Mouse (Mus musculus): ENCODE measurements at regions not wholly inside any gene's neighbourhood (a gene's known extent, or its start where the extent isn't known, plus 50 kb on each side); places are given as distances from the start of the nearest gene placed in this dataset.
"Not testable (repeated sequence)": the region's sequence is repeated elsewhere in the genome, so short reads cannot be mapped to it uniquely, and the experiment has no call there.

DNA sequence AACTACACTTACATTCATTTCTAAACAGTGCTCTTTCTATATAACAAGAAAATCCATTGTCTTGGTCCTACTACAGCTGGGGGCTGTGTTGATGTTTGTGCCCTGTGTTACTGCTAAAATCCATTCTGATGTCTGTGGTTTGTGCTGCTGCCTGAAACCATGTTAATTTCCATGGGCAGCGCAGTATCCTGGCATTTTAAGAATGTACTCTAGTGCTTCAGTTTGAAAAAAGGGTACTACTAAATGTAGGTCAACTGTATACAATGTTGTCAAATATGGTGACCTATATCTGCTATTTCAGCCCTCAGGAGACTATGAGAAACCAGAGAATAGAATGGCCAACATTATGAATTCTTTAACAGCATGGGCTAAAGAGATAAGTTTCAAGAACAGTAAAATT lies 1052.2 kb downstream of the Hace1 start:
- no peak for ATAC-seq (ENCODE audit: insufficient number of reproducible peaks, insufficient read depth, low FRiP score, low TSS enrichment, low read depth)
- no peaks in the 10 kb centered on the region for H3K27me3 ChIP-seq
- WGBS = 90% methylated on average over 1 of the region's 1 CpGs
- no peaks in the 10 kb centered on the region for H3K36me3 ChIP-seq
- H3K27ac ChIP-seq = no peak overlapping the region
- no peaks in the 10 kb centered on the region for H3K9me3 ChIP-seq
- no peak overlapping the region for H3K9ac ChIP-seq (replicated peaks)
- H3K4me3 ChIP-seq (replicated peaks) = no peak overlapping the region
- H3K4me1 ChIP-seq (replicated peaks) = no peaks in the 10 kb centered on the region
- no peak overlapping the region for H3K4me2 ChIP-seq

DNA sequence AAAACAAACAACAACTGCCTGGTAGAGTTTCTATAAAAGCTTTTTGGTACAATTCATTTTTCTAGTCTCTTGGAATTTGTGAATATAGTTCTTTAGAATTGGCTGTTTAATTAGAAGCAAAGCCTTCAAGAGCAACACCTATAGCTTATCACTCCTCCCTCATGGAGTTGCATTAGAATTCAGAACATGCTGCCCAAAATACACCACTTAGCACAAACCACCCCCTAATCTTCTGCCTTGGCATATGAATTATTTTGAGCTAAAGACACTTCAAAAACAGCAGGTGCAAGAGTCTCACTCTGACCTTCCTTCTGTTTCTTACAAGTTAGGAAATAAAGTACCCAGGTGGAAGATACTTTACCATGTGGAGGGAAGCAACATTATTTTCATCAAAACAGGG lies 1085.4 kb downstream of the Hace1 start:
- Histone ChIP-seq H3K27me3 (no peaks in the 10 kb centered on the region), H3K27ac (no peak overlapping the region), H3K4me2 (no peak overlapping the region), H3K9ac (replicated peaks) (no peak overlapping the region), H3K36me3 (no peaks in the 10 kb centered on the region), H3K9me3 (no peaks in the 10 kb centered on the region), H3K4me3 (replicated peaks) (no peak overlapping the region), H3K4me1 (replicated peaks) (no peaks in the 10 kb centered on the region)
- ATAC-seq (ENCODE audit: insufficient number of reproducible peaks, insufficient read depth, low FRiP score, low TSS enrichment, low read depth) = no peak

- not testable (repeated sequence) for H3K4me3 ChIP-seq (replicated peaks); H3K4me1 ChIP-seq (replicated peaks); H3K27ac ChIP-seq; H3K27me3 ChIP-seq; ATAC-seq (ENCODE audit: insufficient number of reproducible peaks, insufficient read depth, low FRiP score, low TSS enrichment, low read depth); H3K4me2 ChIP-seq; H3K9ac ChIP-seq (replicated peaks); H3K9me3 ChIP-seq; H3K36me3 ChIP-seq
- 95% methylated on average over 1 of the region's 1 CpGs for WGBS
Measured at GRCm38 (mm10) chr10:46689823-46690372, 1112.3 kb downstream of the Hace1 start.

DNA sequence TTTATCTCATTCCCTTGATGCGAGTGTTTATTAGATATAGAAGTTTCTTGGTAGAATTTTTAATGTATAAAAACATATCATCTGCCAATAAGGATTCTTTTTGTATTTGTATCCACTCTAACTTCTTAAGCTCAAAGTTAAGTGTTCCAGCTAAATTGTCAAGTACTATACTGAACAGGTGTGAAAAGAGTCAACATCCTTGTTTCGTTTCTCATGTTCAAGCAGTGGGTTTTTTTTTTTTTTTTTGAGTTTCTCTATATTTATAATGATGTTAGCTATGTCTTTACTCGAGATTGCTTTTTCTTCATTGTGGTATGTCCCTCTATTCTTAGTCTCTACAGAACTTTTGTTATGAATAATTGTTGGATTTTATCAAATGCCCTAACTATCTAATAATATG lies 1115.0 kb downstream of the Hace1 start:
- H3K36me3 ChIP-seq = no peaks in the 10 kb centered on the region
- WGBS = 80% methylated on average over 3 of the region's 3 CpGs
- H3K27ac ChIP-seq = no peak overlapping the region
- no peak overlapping the region for H3K4me3 ChIP-seq (replicated peaks)
- H3K9me3 ChIP-seq = no peaks in the 10 kb centered on the region
- H3K4me1 ChIP-seq (replicated peaks) = no peaks in the 10 kb centered on the region; the same call in 1 of the 2 replicates
- no peak overlapping the region for H3K4me2 ChIP-seq
- ATAC-seq (ENCODE audit: insufficient number of reproducible peaks, insufficient read depth, low FRiP score, low TSS enrichment, low read depth) = no peak
- H3K9ac ChIP-seq (replicated peaks) = no peak overlapping the region
- H3K27me3 ChIP-seq = no peaks in the 10 kb centered on the region

DNA sequence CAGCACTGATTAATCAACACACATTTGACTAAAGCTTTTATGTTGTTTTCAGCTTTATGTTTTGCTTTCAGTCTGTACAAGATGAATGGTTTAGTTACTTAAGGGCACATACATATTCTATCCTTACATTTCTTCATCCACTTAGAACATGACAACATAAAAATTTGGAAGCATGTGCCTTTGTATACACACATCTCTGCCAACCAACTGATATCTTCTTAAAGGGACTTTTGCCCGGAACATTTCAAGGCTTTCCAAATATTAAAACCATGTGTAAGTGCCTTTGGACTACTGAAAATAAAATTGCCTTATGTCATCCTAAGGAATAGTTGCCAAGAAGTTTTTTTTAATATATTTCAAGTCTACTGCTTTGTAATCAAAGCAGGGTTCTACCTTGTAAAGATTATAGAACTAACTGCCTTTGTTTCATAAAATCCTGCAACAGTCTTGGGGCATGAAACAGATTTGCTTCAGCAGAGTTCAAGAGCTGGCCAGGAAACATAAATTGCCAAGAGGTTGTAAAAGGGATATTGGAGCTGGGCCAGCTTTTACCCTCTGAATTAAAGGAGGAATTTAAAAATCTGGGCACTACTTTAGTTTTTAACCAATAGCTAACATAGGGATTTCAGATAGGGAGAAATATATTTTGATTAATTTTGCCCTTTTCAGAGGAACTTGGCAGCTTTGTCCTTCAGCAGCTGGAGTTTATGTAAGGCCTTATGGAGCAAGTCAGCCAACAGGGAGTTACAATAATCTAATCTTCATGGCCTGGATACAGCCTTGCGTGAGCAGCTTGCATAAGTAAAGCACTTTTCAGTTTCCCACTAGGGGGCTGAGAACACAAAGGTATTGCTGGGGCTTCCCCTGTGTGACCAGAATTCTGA lies 1120.0 kb downstream of the Hace1 start:
- H3K36me3 ChIP-seq = no peaks in the 10 kb centered on the region
- H3K4me1 ChIP-seq (replicated peaks) = peaks cover 5% of the 10 kb centered on the region
- no peak overlapping the region for H3K9ac ChIP-seq (replicated peaks)
- 16% methylated on average over 2 of the region's 2 CpGs for WGBS
- H3K27ac ChIP-seq = no peak overlapping the region
- no peak overlapping the region for H3K4me3 ChIP-seq (replicated peaks)
- H3K4me2 ChIP-seq = no peak overlapping the region
- ATAC-seq (ENCODE audit: insufficient number of reproducible peaks, insufficient read depth, low FRiP score, low TSS enrichment, low read depth) = peak; percentile 85
- H3K27me3 ChIP-seq = no peaks in the 10 kb centered on the region
- H3K9me3 ChIP-seq = no peaks in the 10 kb centered on the region

DNA sequence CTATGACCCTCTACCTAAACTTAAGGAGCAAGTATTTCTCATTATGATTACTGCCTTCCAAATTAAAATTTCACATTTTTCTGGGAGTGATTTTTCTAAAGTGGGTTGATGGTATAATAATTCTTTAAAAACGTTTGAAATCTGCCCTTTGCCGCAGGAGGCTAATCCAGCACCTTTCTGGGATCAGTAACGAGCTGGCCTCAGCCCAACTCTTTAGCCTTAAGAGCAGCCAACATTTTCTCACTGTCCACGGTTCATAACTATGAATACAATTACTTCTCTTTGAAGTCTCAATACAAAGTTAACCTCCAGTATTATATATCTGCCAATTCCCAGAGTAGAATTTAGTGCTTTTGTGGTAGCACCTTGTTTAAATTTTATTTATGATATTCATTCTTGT lies 1123.6 kb downstream of the Hace1 start:
- Histone ChIP-seq H3K4me2 (no peak overlapping the region), H3K4me3 (replicated peaks) (no peak overlapping the region), H3K27me3 (no peaks in the 10 kb centered on the region), H3K36me3 (no peaks in the 10 kb centered on the region), H3K27ac (no peak overlapping the region), H3K4me1 (replicated peaks) (peaks cover 5% of the 10 kb centered on the region), H3K9me3 (no peaks in the 10 kb centered on the region), H3K9ac (replicated peaks) (no peak overlapping the region)
- WGBS = 25% methylated on average over 4 of the region's 4 CpGs
- no peak for ATAC-seq (ENCODE audit: insufficient number of reproducible peaks, insufficient read depth, low FRiP score, low TSS enrichment, low read depth)

GRCm38 (mm10) chr10:46708022-46708421 lies 1130.4 kb downstream of the Hace1 start:
- not testable (repeated sequence) for H3K27ac ChIP-seq; H3K36me3 ChIP-seq; ATAC-seq (ENCODE audit: insufficient number of reproducible peaks, insufficient read depth, low FRiP score, low TSS enrichment, low read depth); H3K4me2 ChIP-seq; H3K4me3 ChIP-seq (replicated peaks); H3K4me1 ChIP-seq (replicated peaks); H3K9me3 ChIP-seq; H3K27me3 ChIP-seq; H3K9ac ChIP-seq (replicated peaks)

DNA sequence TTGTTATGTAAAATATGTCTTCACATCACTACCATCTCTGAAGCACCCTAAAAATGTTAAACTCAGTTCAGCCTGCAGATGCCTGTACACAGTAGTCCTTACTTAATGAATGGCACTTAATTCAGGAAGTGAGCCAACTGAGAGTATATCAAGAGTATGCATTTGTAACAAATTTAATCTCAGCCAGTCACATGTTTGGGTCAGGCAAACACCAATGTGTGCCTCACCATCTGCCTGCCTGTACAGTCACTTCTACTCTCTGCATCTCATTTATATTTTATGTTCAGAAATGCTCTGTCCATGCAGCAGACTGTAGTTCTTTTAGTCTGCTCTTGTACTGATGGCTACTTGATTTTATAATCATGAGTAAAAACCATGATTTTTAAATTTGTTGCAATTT lies 1135.1 kb downstream of the Hace1 start:
- Histone ChIP-seq H3K9me3 (no peaks in the 10 kb centered on the region), H3K4me2 (no peak overlapping the region), H3K4me3 (replicated peaks) (no peak overlapping the region), H3K27me3 (no peaks in the 10 kb centered on the region), H3K9ac (replicated peaks) (no peak overlapping the region), H3K36me3 (no peaks in the 10 kb centered on the region), H3K27ac (no peak overlapping the region), H3K4me1 (replicated peaks) (no peaks in the 10 kb centered on the region)
- no peak for ATAC-seq (ENCODE audit: insufficient number of reproducible peaks, insufficient read depth, low FRiP score, low TSS enrichment, low read depth)

DNA sequence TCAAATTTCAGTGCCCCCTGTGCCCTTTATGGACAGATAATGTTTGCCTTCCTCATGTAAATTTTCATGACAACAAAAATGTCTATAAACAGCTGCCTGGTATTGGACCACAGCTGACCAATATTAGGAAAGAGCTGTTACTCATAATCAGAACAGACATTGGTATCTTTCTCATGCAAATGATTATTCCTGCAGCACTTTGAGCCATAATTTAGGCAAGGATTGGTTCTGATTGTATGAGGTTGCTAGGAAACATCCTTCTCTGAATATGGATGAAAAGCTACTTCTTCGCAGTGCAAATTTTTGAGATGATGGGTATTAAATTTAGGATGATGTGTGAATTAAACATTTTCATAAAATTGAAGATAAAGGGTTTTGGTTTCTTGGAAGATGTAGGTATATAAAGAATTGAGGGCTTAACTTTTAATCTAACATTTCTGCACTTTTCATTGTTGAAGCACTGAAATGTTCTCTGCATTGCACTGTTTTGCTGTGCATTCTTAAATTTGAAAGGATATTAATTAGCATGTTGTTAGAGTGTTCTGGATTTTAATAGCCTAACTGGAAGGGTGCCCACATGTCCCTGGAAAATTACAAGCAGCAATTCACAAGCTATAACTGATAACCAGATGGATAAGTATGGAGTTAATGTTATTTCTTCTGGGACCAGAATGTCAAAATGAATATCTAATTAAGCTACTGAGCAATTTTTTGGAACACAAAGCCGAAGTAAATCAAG lies 1140.9 kb downstream of the Hace1 start:
- ATAC-seq (ENCODE audit: insufficient number of reproducible peaks, insufficient read depth, low FRiP score, low TSS enrichment, low read depth) = no peak
- H3K9ac ChIP-seq (replicated peaks) = no peak overlapping the region
- no peak overlapping the region for H3K4me3 ChIP-seq (replicated peaks)
- WGBS = 73% methylated on average over 2 of the region's 2 CpGs
- H3K27ac ChIP-seq = no peak overlapping the region
- no peaks in the 10 kb centered on the region for H3K9me3 ChIP-seq
- no peaks in the 10 kb centered on the region for H3K27me3 ChIP-seq
- no peaks in the 10 kb centered on the region for H3K4me1 ChIP-seq (replicated peaks)
- no peaks in the 10 kb centered on the region for H3K36me3 ChIP-seq
- no peak overlapping the region for H3K4me2 ChIP-seq

- no peak overlapping the region for H3K9ac ChIP-seq (replicated peaks)
- H3K27ac ChIP-seq = no peak overlapping the region
- no peaks in the 10 kb centered on the region for H3K4me1 ChIP-seq (replicated peaks)
- H3K4me3 ChIP-seq (replicated peaks) = no peak overlapping the region
- H3K4me2 ChIP-seq = no peak overlapping the region
- no peaks in the 10 kb centered on the region for H3K9me3 ChIP-seq
- H3K36me3 ChIP-seq = no peaks in the 10 kb centered on the region
- 77% methylated on average over 2 of the region's 2 CpGs for WGBS
- H3K27me3 ChIP-seq = no peaks in the 10 kb centered on the region
- ATAC-seq (ENCODE audit: insufficient number of reproducible peaks, insufficient read depth, low FRiP score, low TSS enrichment, low read depth) = no peak
Measured at GRCm38 (mm10) chr10:46719088-46719469, 1141.5 kb downstream of the Hace1 start.

DNA sequence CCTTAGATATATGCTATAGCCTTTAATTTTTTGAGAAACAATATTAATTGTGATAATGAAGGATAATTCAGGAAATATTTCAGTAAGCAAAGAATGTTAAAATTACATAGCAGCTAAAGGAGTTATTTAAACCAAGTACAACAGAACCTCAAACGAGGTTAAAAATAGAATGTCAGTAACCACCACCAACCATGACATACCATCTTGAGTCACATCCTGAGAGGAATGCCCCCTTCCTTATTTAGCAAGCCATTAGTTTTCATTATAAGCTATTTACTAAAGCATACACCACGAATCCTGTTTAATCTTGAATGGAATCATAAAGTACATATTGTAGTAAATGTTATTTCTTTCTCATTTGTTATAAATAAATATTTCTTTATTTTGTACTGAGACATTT lies 1146.0 kb downstream of the Hace1 start:
- Histone ChIP-seq H3K9me3 (no peaks in the 10 kb centered on the region), H3K9ac (replicated peaks) (no peak overlapping the region), H3K27ac (no peak overlapping the region), H3K4me2 (no peak overlapping the region), H3K27me3 (no peaks in the 10 kb centered on the region), H3K4me1 (replicated peaks) (no peaks in the 10 kb centered on the region), H3K36me3 (no peaks in the 10 kb centered on the region), H3K4me3 (replicated peaks) (no peak overlapping the region)
- ATAC-seq (ENCODE audit: insufficient number of reproducible peaks, insufficient read depth, low FRiP score, low TSS enrichment, low read depth) = no peak
- 80% methylated on average over 2 of the region's 2 CpGs for WGBS
